Mouse (Mus musculus) embryonic facial prominence, embryonic 14.5 days (tissue): ENCODE results near the gene Insig1. TPM values are rescaled to one million over a fixed set of nuclear protein-coding genes. Genes with fewer than 3 reads are reported as not detected.

ENCODE experiments used
- ATAC-seq: fragments of 200-750 bp; cut with Nextera tagmentation; 2 replicates; pipeline ENCODE4 v1.8.0; 2017; ENCODE audit warnings: low read depth, moderate number of reproducible peaks, moderate TSS enrichment
- DNase-seq: peaks from one replicate; pipeline ENCODE4 v3.0.0-alpha.2; 2015; ENCODE audit warnings: low spot score
- H3K27ac ChIP-seq: fragments of 300-500 bp; sonication (generic); replicated peaks from 2 replicates; pipeline ENCODE4 v1.5.1; 2014; ENCODE audit warnings: low read depth, mild to moderate bottlenecking, low read length, moderate library complexity
- H3K27me3 ChIP-seq: fragments of 300-500 bp; sonication (generic); replicated peaks from 2 replicates; pipeline ENCODE4 v1.6.1; 2014; ENCODE audit warnings: low read length; ENCODE audit not compliant: control insufficient read depth, insufficient read depth
- H3K36me3 ChIP-seq: fragments of 300-500 bp; sonication (generic); 2 replicates; pipeline ENCODE4 v1.6.1; 2014; ENCODE audit warnings: low read length, mixed read lengths; ENCODE audit not compliant: control insufficient read depth, insufficient read depth
- H3K4me1 ChIP-seq: fragments of 300-500 bp; sonication (generic); 2 replicates; pipeline ENCODE4 v1.6.1; 2014; ENCODE audit warnings: antibody characterized with exemption, low read length; ENCODE audit not compliant: control insufficient read depth, insufficient read depth
- H3K4me2 ChIP-seq: fragments of 300-500 bp; sonication (generic); 2 replicates; pipeline ENCODE4 v1.6.1; 2014; ENCODE audit warnings: low read depth, mild to moderate bottlenecking, low read length, moderate library complexity, mixed read lengths
- H3K4me3 ChIP-seq: fragments of 300-500 bp; sonication (generic); 2 replicates; pipeline ENCODE4 v1.5.1; 2014; ENCODE audit warnings: low read depth, mild to moderate bottlenecking, low read length
- H3K9ac ChIP-seq: fragments of 300-500 bp; sonication (generic); 2 replicates; pipeline ENCODE4 v1.6.1; 2014; ENCODE audit warnings: low read depth, mild to moderate bottlenecking, low read length, moderate library complexity, mixed read lengths
- H3K9me3 ChIP-seq: fragments of 300-500 bp; sonication (generic); 2 replicates; pipeline ENCODE4 v1.6.1; 2016; ENCODE audit warnings: low read length; ENCODE audit not compliant: control insufficient read depth
- WGBS: fragments of 180-500 bp; shearing (Covaris S2); extraction: QIAGEN DNeasy Blood & Tissue Kit; methylation state at CpG from one replicate; pipeline ENCODE4 v1.1.7; 2014; 5-methylcytosine and 5-hydroxymethylcytosine counted together
- polyA plus RNA-seq: library from polyadenylated mRNA; unstranded; fragments of >200 nt; fragmentation: Nextera tagmentation; extraction: Ambion mirVana; gene quantifications from 2 replicates; pipeline ENCODE4 v1.2.1, GENCODE M21; 2014

The Insig1 gene
- polyA plus RNA-seq, 1 experiment from 2014 or later = 47.9 TPM

GRCm38 (mm10) chr5:28090547-28090946 lies 19.4 kb downstream of the Insig1 start:
- Histone ChIP-seq H3K27me3 (no peaks in the 10 kb centered on the region), H3K36me3 (no peaks in the 10 kb centered on the region), H3K9me3 (no peaks in the 10 kb centered on the region), H3K4me2 (no peak overlapping the region), H3K4me1 (no peaks in the 10 kb centered on the region), H3K9ac (no peak overlapping the region), H3K4me3 (no peak overlapping the region), H3K27ac (no peak overlapping the region)
- WGBS = 40% methylated on average over 1 of the region's 1 CpGs
- no peak for ATAC-seq
- DNase-seq = no peak

- 84% methylated on average over 3 of the region's 3 CpGs for WGBS
- H3K4me2 ChIP-seq = no peak overlapping the region
- no peak overlapping the region for H3K27ac ChIP-seq
- H3K9me3 ChIP-seq = no peaks in the 10 kb centered on the region
- ATAC-seq (no peak), DNase-seq (no peak)
- no peaks in the 10 kb centered on the region for H3K27me3 ChIP-seq
- H3K4me1 ChIP-seq = no peaks in the 10 kb centered on the region
- H3K4me3 ChIP-seq = no peak overlapping the region
- H3K36me3 ChIP-seq = no peaks in the 10 kb centered on the region
- H3K9ac ChIP-seq = no peak overlapping the region
Measured at GRCm38 (mm10) chr5:28092327-28092726, 21.2 kb downstream of the Insig1 start.

- WGBS = 14% methylated on average over 4 of the region's 4 CpGs
- no peak overlapping the region for H3K4me2 ChIP-seq
- no peaks in the 10 kb centered on the region for H3K9me3 ChIP-seq
- H3K4me3 ChIP-seq = no peak overlapping the region
- no peak overlapping the region for H3K9ac ChIP-seq
- H3K27ac ChIP-seq = no peak overlapping the region
- ATAC-seq (0 out of 2 replicates have a peak, but pooled peaks have one; percentile 68), DNase-seq (peak; percentile 70)
- no peaks in the 10 kb centered on the region for H3K4me1 ChIP-seq
- no peaks in the 10 kb centered on the region for H3K27me3 ChIP-seq
- H3K36me3 ChIP-seq = no peaks in the 10 kb centered on the region
Measured at GRCm38 (mm10) chr5:28093874-28094273, 22.7 kb downstream of the Insig1 start.

- no peaks in the 10 kb centered on the region for H3K4me1 ChIP-seq
- no peaks in the 10 kb centered on the region for H3K36me3 ChIP-seq
- ATAC-seq (no peak), DNase-seq (no peak)
- no peak overlapping the region for H3K4me3 ChIP-seq
- H3K9ac ChIP-seq = no peak overlapping the region
- WGBS = 64% methylated on average over 3 of the region's 3 CpGs
- H3K27me3 ChIP-seq = no peaks in the 10 kb centered on the region
- H3K9me3 ChIP-seq = no peaks in the 10 kb centered on the region
- H3K4me2 ChIP-seq = no peak overlapping the region
- H3K27ac ChIP-seq = no peak overlapping the region
Measured at GRCm38 (mm10) chr5:28094393-28094792, 23.2 kb downstream of the Insig1 start.

- Histone ChIP-seq H3K4me1 (no peaks in the 10 kb centered on the region), H3K4me2 (no peak overlapping the region), H3K36me3 (no peaks in the 10 kb centered on the region), H3K27ac (no peak overlapping the region), H3K9ac (no peak overlapping the region), H3K4me3 (no peak overlapping the region), H3K27me3 (no peaks in the 10 kb centered on the region), H3K9me3 (no peaks in the 10 kb centered on the region)
- 71% methylated on average over 6 of the region's 6 CpGs for WGBS
- ATAC-seq = no peak
- DNase-seq = no peak
Measured at GRCm38 (mm10) chr5:28094846-28095245, 23.7 kb downstream of the Insig1 start.

GRCm38 (mm10) chr5:28095671-28096070 lies 24.5 kb downstream of the Insig1 start:
- Histone ChIP-seq H3K4me3 (no peak overlapping the region), H3K27ac (no peak overlapping the region), H3K9ac (no peak overlapping the region), H3K4me1 (no peaks in the 10 kb centered on the region), H3K27me3 (no peaks in the 10 kb centered on the region), H3K36me3 (no peaks in the 10 kb centered on the region), H3K4me2 (no peak overlapping the region), H3K9me3 (no peaks in the 10 kb centered on the region)
- ATAC-seq (no peak), DNase-seq (no peak)
- 62% methylated on average over 2 of the region's 2 CpGs for WGBS

GRCm38 (mm10) chr5:28106966-28107365 lies 35.8 kb downstream of the Insig1 start:
- Histone ChIP-seq H3K27ac (no peak overlapping the region), H3K4me2 (no peak overlapping the region), H3K9me3 (peaks cover 9% of the 10 kb centered on the region; the same call in 1 of the 2 replicates), H3K36me3 (no peaks in the 10 kb centered on the region), H3K27me3 (no peaks in the 10 kb centered on the region), H3K4me3 (no peak overlapping the region), H3K9ac (no peak overlapping the region), H3K4me1 (no peaks in the 10 kb centered on the region)
- 63% methylated on average over 4 of the region's 4 CpGs for WGBS
- DNase-seq (no peak), ATAC-seq (no peak)

GRCm38 (mm10) chr5:28107974-28108373 lies 36.8 kb downstream of the Insig1 start:
- H3K4me2 ChIP-seq = no peak overlapping the region
- WGBS = 86% methylated on average over 5 of the region's 6 CpGs
- H3K27ac ChIP-seq = no peak overlapping the region

GRCm38 (mm10) chr5:28110881-28111280 lies 39.7 kb downstream of the Insig1 start:
- H3K4me1 ChIP-seq = no peaks in the 10 kb centered on the region
- 40% methylated on average over 2 of the region's 2 CpGs for WGBS
- H3K27me3 ChIP-seq = no peaks in the 10 kb centered on the region
- DNase-seq = no peak
- ATAC-seq = no peak
- no peak overlapping the region for H3K9ac ChIP-seq
- no peaks in the 10 kb centered on the region for H3K36me3 ChIP-seq
- no peak overlapping the region for H3K4me2 ChIP-seq
- H3K9me3 ChIP-seq = peaks cover 8% of the 10 kb centered on the region; the same call in 1 of the 2 replicates
- no peak overlapping the region for H3K27ac ChIP-seq
- no peak overlapping the region for H3K4me3 ChIP-seq

More at GRCm38 (mm10) chr5:28107974-28108373, 36.8 kb downstream of the Insig1 start:
- no peaks in the 10 kb centered on the region for H3K27me3 ChIP-seq
- DNase-seq (no peak), ATAC-seq (no peak)
- H3K36me3 ChIP-seq = no peaks in the 10 kb centered on the region
- H3K4me1 ChIP-seq = no peaks in the 10 kb centered on the region
- no peak overlapping the region for H3K9ac ChIP-seq
- H3K4me3 ChIP-seq = no peak overlapping the region
- peaks cover 9% of the 10 kb centered on the region; the same call in 1 of the 2 replicates for H3K9me3 ChIP-seq
